Mouse (Mus musculus): ENCODE data around the gene Dnajc4.

DNA sequence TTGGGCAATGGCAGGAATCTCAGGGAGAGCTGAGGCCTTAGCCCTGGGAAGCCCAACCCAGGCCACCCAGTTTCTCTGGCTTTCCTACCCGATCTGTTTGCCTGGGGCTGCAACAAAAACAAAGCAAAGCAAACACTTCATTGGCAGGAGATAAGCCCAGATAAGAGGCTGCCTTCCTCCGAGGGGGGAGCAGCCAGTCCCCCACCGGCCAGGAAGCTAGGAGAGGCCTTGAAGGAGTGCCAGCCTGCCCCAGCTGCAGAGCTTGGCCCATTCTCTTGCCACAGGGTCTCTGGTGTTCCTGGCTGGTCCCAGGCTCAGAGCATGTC lies 39.7 kb downstream of the Dnajc4 start:
- TF ChIP-seq GATA1 (IDR thresholded peaks at IDR 0.05; ENCODE audit: low read length) (peak; percentile 34; the same call in 1 of the 2 replicates), TAL1 (IDR thresholded peaks at IDR 0.05; ENCODE audit: low read length) (no peak)
